Mouse (Mus musculus) lung, postnatal 14 days (tissue): Measurements from ENCODE around the gene Olfr1192-ps1.
"Not testable (repeated sequence)": the region's sequence is repeated elsewhere in the genome, so short reads cannot be mapped to it uniquely, and the experiment has no call there.

Experiments used
- DNase-seq: peaks from one replicate; pipeline ENCODE4 v3.0.0; 2021

The Olfr1192-ps1 gene

DNA sequence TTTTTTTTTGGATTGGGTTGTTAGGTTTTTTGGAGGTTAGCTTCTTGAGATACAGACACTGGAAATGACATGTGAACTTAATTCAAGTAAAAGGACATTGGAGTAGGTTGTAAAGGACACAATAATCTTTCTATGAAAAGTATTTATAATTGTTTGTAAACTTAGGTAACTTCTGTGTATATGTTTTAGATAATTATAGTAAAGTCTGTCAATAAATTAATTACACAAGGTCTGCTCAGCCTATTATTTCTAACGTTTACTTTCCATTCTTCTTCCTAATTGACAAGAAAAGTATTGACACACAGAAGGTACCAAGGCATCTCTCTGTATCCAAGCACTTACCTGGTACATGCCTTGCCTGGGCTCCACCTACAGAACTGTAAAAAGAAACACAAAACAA lies at the start of gene Olfr1192-ps1:
TSS of gene Olfr1192-ps1 (plus strand) at position 301 of the 400 bp plus-strand sequence.
- DNase-seq = no peak

DNA sequence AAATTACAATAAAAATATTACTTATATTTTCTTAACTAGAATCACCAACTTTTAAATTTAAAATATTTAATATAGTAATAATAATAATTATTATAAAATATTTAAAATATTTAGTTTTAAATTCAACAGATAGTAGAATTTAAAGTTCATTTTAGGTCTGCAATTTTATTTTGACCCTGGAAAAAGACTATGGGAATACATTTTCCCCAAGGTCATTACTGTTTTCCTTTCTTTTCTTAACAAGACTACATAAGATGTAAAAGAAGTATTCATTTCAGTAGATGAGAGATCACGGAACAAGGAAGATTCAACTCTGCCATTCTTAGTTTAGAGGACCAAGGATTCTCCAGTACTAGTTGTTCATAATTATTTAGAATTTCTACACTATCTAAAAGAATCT lies 8.1 kb upstream of the Olfr1192-ps1 start, which contains the start of gene Olfr1191-ps1:
TSS of gene Olfr1191-ps1 (plus strand) at position 301 of the 400 bp plus-strand sequence.
- not testable (repeated sequence) for DNase-seq

DNA sequence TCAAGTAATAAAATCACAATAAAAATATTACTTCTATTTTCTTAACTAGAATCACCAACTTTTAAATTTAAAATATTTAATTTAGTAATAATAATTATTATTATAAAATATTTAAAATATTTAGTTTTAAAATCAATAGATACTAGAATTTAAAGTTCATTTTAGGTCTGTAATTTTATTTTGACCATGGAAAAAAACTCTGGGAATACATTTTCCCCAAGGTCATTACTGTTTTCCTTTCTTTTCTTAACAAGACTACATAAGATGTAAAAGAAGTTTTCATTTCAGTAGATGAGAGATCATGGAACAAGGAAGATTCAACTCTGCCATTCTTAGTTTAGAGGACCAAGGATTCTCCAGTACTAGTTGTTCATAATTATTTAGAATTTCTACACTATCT lies 27.0 kb downstream of the Olfr1192-ps1 start, which contains the start of gene Olfr1193:
TSS of gene Olfr1193 (plus strand) at position 301 of the 400 bp plus-strand sequence.
- DNase-seq = not testable (repeated sequence)

DNA sequence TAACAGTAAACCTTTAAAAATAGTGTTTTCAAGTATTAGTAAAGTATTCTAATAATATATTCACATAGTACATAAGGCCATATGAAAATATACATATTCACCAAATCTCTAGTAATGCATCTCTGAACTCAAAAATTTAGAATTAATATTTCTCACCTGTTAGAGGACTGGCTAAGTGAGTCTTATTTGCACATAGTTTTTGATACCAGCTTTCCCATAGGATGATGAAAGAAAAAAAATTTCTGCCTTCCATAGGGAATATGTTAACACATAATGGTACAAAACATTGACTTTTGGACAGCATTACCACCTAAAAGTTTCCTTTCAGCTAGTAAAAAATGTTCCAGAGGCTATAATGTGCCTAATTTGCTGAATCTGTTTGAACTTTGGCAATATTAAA lies 40.8 kb downstream of the Olfr1192-ps1 start, which contains the start of gene Olfr1195:
TSS of gene Olfr1195 (minus strand) at position 101 of the 400 bp plus-strand sequence.
- DNase-seq = no peak

DNA sequence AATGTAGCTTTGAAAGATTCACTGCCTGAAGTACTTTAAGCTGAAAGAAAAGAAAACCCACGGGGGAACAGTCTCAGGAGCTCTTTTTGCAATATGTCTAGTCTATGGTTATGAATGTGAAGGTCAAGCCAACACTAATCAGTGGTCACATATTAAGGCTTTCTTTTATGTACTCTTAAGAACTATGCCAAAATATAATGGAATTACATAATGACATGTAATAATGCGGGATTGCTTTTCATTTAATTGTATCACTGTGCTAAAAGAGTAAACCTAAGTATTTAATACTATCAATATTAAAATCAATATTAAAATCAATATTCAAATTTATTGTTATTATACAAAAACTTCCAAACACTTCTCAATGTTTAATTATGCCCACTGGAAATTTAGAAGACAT lies 56.2 kb downstream of the Olfr1192-ps1 start, which contains the start of gene Olfr1196:
TSS of gene Olfr1196 (minus strand) at position 101 of the 400 bp plus-strand sequence.
- no peak for DNase-seq
